Mouse (Mus musculus): ENCODE measurements around the gene Nisch. TPM values are rescaled to one million over a fixed set of nuclear protein-coding genes. Genes with fewer than 3 reads are reported as not detected.

Nisch gene
- polyA plus RNA-seq, 1 experiment from 2014 or later: 411 TPM

DNA sequence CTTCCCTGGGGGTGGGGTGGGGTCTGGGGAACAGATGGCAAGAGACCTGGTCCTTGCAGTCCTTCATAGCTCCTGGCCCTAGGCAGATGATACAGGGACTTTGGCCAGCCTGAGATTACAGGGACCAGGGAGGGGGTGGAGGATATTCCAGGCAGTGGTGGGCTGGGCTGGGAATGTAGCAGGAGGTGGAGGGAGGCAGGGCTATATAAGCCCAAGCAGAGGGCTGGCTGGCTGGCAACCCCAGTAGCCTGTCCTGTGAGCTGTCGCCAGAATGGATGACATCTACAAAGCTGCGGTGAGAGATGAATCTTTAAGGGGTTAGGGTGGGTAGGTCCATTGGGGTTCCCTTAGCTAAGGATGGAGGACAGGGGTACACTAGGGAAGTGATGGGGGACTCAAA, 8.7 kb downstream of the Nisch start, which contains the start of gene Tnnc1:
TSS of gene Tnnc1 (plus strand) at position 229 of the 400 bp plus-strand sequence.
- H3K9ac ChIP-seq: peak within 1 kb of the TSS; percentile 4; the same call in 1 of the 2 replicates
- ATAC-seq (ENCODE audit: insufficient read depth): no peak

DNA sequence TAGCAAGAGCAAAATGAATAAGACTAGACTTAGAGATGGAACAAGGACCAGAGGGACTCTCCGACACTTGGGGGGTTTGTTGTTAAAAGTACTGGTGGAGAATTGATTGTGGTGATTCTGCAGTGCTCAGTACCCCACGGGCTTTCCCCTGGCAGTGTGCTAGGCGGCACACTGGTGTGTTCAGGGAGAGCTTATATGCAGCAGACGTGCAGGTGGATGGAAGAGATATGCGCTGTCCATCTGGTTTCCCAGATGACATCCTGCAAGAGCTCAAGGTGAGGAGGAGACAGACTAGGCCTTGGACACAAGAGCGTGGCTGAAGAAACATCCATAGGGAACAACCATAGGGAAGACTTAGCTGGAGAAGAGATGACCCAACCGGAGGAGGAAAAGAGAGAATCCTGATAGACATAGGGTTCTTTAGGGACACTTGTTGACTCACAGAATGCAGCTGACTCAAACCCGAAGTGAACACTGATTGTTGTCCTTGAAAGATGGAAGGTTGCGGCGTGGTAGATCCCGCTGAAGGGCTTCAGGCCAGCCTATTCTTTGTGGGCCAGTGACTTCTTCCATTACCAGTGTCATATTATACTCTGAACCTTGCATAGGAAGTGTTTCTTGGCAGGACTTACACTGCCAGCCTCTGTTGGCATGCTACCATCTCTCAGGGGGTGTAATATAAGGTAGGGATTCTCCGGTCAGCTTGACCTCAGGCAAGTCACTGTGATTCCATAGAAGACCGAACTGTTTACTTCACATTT, 9.5 kb downstream of the Nisch start:
- no peak for TF ChIP-seq CTCF (IDR thresholded peaks at IDR 0.05; ENCODE audit: low read depth)
- H3K27ac ChIP-seq (ENCODE audit: low read depth): 0 out of 2 replicates have a peak overlapping the region, but pooled peaks have one; percentile 90

More for the DNA sequence above, 8.7 kb downstream of the Nisch start, which contains the start of gene Tnnc1:
- no peak for TF ChIP-seq CTCF (IDR thresholded peaks at IDR 0.05; ENCODE audit: low read depth)
- H3K4me2 ChIP-seq: peak within 1 kb of the TSS; percentile 96
- peaks cover 9% of the 10 kb centered on the region for H3K4me1 ChIP-seq (ENCODE audit: insufficient read depth)
- peaks cover 17% of the 10 kb centered on the region for H3K36me3 ChIP-seq (ENCODE audit: insufficient read depth)
- H3K9me3 ChIP-seq (ENCODE audit: low read depth, low read length): no peaks in the 10 kb centered on the region
- no peak within 1 kb of the TSS for H3K27ac ChIP-seq (ENCODE audit: low read depth)
- no peak for DNase-seq
- peak within 1 kb of the TSS; percentile 86 for H3K4me3 ChIP-seq (ENCODE audit: low read depth, low read length)
- 51% methylated on average over 2 of the region's 2 CpGs for WGBS
- H3K27me3 ChIP-seq (ENCODE audit: insufficient read depth, low read length): no peaks in the 10 kb centered on the region

DNA sequence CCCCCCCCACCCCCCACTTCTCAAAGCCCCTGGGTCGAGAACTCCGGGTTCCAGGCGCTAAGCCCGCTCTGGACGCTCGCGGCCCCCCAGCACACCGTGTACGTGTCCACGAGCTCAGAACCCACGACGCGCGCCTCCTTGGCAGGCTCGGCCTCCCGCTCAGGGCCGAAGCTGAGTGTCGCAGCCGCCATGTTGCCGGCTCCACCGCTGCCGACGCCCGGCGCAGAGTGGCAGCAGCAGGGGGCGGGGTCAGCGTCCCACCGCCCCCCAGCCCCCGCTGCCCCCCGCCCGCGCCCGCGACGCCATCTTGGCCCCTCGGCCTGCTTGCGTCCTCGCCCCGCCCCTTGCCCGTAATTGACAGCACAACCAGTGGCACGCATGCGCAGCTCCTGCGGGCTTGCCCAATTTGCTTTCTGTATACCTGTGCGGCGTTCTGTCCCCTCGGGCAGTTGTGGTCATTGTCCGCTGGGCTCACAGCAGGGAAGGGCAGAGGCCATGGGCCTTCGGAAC, 10.2 kb downstream of the Nisch start:
- ATAC-seq (ENCODE audit: insufficient read depth): peak; percentile 58
- H3K27ac ChIP-seq (ENCODE audit: low read depth): peak overlapping the region; percentile 90
- peak overlapping the region; percentile 95 for H3K9ac ChIP-seq
- H3K4me3 ChIP-seq (ENCODE audit: low read depth, low read length): peak overlapping the region; percentile 86
- H3K9me3 ChIP-seq (ENCODE audit: low read depth, low read length): no peaks in the 10 kb centered on the region
- H3K4me2 ChIP-seq: peak overlapping the region; percentile 96
- no peak for TF ChIP-seq CTCF (IDR thresholded peaks at IDR 0.05; ENCODE audit: low read depth)
- no peaks in the 10 kb centered on the region for H3K27me3 ChIP-seq (ENCODE audit: insufficient read depth, low read length)
- peaks cover 33% of the 10 kb centered on the region for H3K36me3 ChIP-seq (ENCODE audit: insufficient read depth)
- peaks cover 9% of the 10 kb centered on the region for H3K4me1 ChIP-seq (ENCODE audit: insufficient read depth)
- peak; percentile 96 for DNase-seq
- WGBS: under 1% methylated on average over 45 of the region's 48 CpGs

More for the DNA sequence above, 9.5 kb downstream of the Nisch start:
- WGBS: 74% methylated on average over 13 of the region's 13 CpGs
- Histone ChIP-seq H3K36me3 (ENCODE audit: insufficient read depth) (peaks cover 26% of the 10 kb centered on the region), H3K4me2 (peak overlapping the region; percentile 96), H3K9me3 (ENCODE audit: low read depth, low read length) (no peaks in the 10 kb centered on the region), H3K4me3 (ENCODE audit: low read depth, low read length) (peak overlapping the region; percentile 86), H3K4me1 (ENCODE audit: insufficient read depth) (peaks cover 9% of the 10 kb centered on the region), H3K27me3 (ENCODE audit: insufficient read depth, low read length) (no peaks in the 10 kb centered on the region), H3K9ac (peak overlapping the region; percentile 95)
- DNase-seq: no peak
- no peak for ATAC-seq (ENCODE audit: insufficient read depth)

DNA sequence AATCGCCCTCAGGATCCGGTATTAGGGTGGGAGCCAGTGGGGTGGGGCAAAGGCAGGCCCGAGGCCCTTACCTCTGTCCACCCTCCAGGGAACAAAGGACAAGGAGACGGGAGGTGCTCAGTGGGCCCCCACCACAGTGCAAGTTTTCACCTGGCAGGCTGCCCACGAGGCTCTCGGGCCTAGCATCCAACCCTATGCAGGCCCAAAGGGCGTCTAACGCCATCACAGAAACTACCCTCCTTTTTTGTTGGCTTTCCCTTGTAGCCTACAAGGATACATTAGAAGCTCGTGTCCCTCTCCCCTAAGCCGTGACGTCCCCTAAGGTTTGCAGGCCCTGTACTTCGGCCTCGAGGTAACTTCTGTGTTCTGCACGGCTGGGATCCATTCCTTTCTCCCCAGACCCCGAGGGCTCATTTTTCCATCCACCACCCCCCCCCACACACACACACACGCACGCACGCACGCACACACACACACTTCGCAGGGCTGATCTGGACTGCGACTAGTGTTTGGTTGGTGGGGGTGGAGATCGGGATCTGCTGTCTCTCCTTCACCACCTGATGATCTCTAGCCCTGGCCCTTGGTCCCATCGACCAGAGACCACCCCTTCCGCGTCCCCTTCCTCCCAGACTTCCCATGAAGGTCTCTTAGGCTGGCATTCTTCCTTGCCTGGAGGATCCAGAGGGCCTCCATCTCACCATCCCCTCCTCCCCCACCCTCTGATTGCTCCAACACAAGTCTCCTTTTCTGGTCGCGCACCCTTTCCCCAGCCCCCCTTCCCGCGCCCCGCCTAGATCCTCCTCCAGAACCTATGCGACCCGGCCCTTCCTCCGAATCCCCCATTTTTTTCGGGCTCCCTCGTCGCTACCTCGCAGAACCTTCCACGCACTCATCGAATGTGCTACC, 10.9 kb downstream of the Nisch start:
- peak overlapping the region; percentile 96 for H3K4me2 ChIP-seq
- peak; percentile 64 for ATAC-seq (ENCODE audit: insufficient read depth)
- under 1% methylated on average over 39 of the region's 39 CpGs for WGBS

DNA sequence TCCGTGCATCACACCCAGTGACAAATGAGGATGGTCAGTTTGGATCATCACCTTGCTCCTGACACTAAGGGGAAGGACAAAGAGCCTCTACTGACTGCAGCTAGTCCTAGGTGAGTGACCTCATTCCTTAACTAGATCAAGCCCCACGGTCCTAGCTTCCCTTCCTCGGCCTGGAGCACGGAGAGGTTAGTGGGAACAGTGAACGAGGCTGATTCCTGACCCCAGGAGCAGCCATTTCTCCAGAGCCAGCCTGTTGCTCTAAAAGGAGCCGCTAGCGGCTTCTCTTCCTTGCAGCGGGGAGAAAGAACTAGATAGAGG, 11.5 kb downstream of the Nisch start:
- H3K4me2 ChIP-seq: peak overlapping the region; percentile 96
- TF ChIP-seq CTCF (IDR thresholded peaks at IDR 0.05; ENCODE audit: low read depth): no peak
- ATAC-seq (ENCODE audit: insufficient read depth): no peak
- H3K36me3 ChIP-seq (ENCODE audit: insufficient read depth): peaks cover 46% of the 10 kb centered on the region
- peak overlapping the region; percentile 90 for H3K27ac ChIP-seq (ENCODE audit: low read depth)
- no peak for DNase-seq
- H3K9me3 ChIP-seq (ENCODE audit: low read depth, low read length): no peaks in the 10 kb centered on the region
- H3K9ac ChIP-seq: peak overlapping the region; percentile 95
- 8% methylated on average over 8 of the region's 8 CpGs for WGBS
- H3K4me3 ChIP-seq (ENCODE audit: low read depth, low read length): peak overlapping the region; percentile 86
- H3K27me3 ChIP-seq (ENCODE audit: insufficient read depth, low read length): no peaks in the 10 kb centered on the region
- peaks cover 9% of the 10 kb centered on the region for H3K4me1 ChIP-seq (ENCODE audit: insufficient read depth)

More for the DNA sequence above, 10.9 kb downstream of the Nisch start:
- H3K4me3 ChIP-seq (ENCODE audit: low read depth, low read length): peak overlapping the region; percentile 86
- DNase-seq: peak; percentile 73
- H3K9me3 ChIP-seq (ENCODE audit: low read depth, low read length): no peaks in the 10 kb centered on the region
- peaks cover 40% of the 10 kb centered on the region for H3K36me3 ChIP-seq (ENCODE audit: insufficient read depth)
- H3K9ac ChIP-seq: peak overlapping the region; percentile 95
- H3K27ac ChIP-seq (ENCODE audit: low read depth): peak overlapping the region; percentile 90
- H3K27me3 ChIP-seq (ENCODE audit: insufficient read depth, low read length): no peaks in the 10 kb centered on the region
- no peak for TF ChIP-seq CTCF (IDR thresholded peaks at IDR 0.05; ENCODE audit: low read depth)
- H3K4me1 ChIP-seq (ENCODE audit: insufficient read depth): peaks cover 9% of the 10 kb centered on the region

DNA sequence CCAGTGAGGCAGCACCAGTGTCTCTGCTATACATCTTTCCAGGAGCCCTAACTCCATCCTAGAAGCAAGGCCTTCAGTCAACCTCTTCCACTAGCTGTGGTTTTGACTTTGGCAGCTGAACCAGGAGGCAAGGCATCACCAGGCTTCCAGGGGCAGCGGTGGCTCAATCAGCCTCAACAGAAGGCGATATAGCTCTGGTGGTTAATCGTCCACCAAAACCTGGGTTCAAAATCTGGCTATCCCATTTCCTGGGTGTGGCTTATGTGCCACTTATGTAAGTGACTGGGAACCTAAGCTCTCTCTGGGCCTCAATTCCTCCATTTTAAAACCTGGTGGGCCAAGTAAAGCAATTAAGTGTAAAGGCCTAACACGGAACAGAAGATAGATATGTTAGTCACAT, 11.9 kb downstream of the Nisch start:
- ATAC-seq (ENCODE audit: insufficient read depth): no peak
- Histone ChIP-seq H3K27me3 (ENCODE audit: insufficient read depth, low read length) (no peaks in the 10 kb centered on the region), H3K4me2 (peak overlapping the region; percentile 96), H3K9me3 (ENCODE audit: low read depth, low read length) (no peaks in the 10 kb centered on the region), H3K27ac (ENCODE audit: low read depth) (peak overlapping the region; percentile 90), H3K4me1 (ENCODE audit: insufficient read depth) (peaks cover 9% of the 10 kb centered on the region), H3K4me3 (ENCODE audit: low read depth, low read length) (peak overlapping the region; percentile 86), H3K9ac (peak overlapping the region; percentile 95), H3K36me3 (ENCODE audit: insufficient read depth) (peaks cover 50% of the 10 kb centered on the region)
- no peak for DNase-seq
- TF ChIP-seq CTCF (IDR thresholded peaks at IDR 0.05; ENCODE audit: low read depth): no peak
- WGBS: 60% methylated on average over 4 of the region's 4 CpGs

Measured in lung, embryonic 14.5 days (tissue).